Comparison of ENCODE assay signal across 14 mouse cellular contexts in the genomic region with DNA sequence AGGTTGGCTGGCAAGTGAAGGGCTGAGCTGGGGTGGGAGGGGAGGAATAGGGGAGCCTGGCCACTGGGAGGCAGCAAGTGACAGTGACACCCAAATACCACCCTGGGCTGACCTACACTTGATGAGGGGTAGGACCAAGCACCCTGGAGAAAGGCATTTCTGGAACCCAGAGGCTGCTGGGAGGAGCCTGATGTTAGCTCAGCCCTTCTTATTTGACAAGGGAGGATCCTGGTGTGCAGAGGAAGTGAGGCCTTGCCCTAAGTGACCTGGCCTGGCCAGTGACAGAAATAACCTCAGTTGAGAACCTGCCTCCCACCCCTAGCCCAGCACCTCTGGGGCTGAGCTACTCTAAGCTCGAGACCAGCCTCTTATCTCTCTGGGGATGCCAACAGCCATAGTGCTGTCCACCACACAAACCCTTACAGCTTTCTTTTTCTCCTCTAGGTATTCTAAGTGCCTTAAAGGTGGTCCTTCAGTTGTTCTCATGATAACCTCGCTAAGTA. TPM values are rescaled to one million over a fixed set of nuclear protein-coding genes. Genes with fewer than 3 reads are reported as not detected.
DNase-seq lines count a peak whose midpoint lies in the region; ATAC-seq and TF ChIP-seq lines count a peak whose summit lies in the region.
"Had no signal": no experiment of that assay in that cellular context is flagged by ENCODE, and none has a peak within 500 bp of the region (broad histone marks: within the 10 kb centered on the region; RNA-seq: fewer than 3 reads in every experiment).

No protein-coding gene starts in this region.

- H3K27me3 ChIP-seq in heart, embryonic 10.5 days (ENCODE audit: insufficient read depth, poor library complexity, severe bottlenecking) = no peaks in the 10 kb centered on the region
- H3K27me3 ChIP-seq in spleen, adult 2 months (ENCODE audit: control insufficient read depth, insufficient read depth, low read length) = no peaks in the 10 kb centered on the region
- no peaks in the 10 kb centered on the region for H3K27me3 ChIP-seq in liver, postnatal 0 days (ENCODE audit: insufficient read depth, low read length)
- H3K27me3 ChIP-seq: kidney, embryonic 15.5 days; lung, embryonic 15.5 days had no signal

- H3K36me3 ChIP-seq in heart, embryonic 10.5 days = peaks cover 98% of the 10 kb centered on the region
- H3K36me3 ChIP-seq in spleen, adult 2 months (ENCODE audit: control insufficient read depth, insufficient read depth, low read length) = peaks cover 9% of the 10 kb centered on the region
- peaks cover 75% of the 10 kb centered on the region for H3K36me3 ChIP-seq in liver, postnatal 0 days (replicated peaks; ENCODE audit: insufficient read depth, low read length)

- no peak for TF ChIP-seq EP300 in liver, postnatal 0 days (IDR thresholded peaks at IDR 0.05; ENCODE audit: low read depth)

- peak overlapping the region; percentile 39; the same call in 1 of the 2 replicates for H3K27ac ChIP-seq in heart, embryonic 10.5 days
- H3K27ac ChIP-seq in spleen, adult 2 months (ENCODE audit: insufficient read depth, low read length) = peak overlapping the region; percentile 96
- peak overlapping the region; percentile 83 for H3K27ac ChIP-seq in liver, postnatal 0 days (ENCODE audit: low read depth)
- H3K27ac ChIP-seq: hindbrain, embryonic 14.5 days; kidney, embryonic 15.5 days; layer of hippocampus, adult 2 months; lung, embryonic 15.5 days had no signal

- no peak for TF ChIP-seq CTCF in spleen, adult 2 months (IDR thresholded peaks at IDR 0.05; ENCODE audit: extremely low read depth, insufficient read depth, insufficient read length, insufficient replicate concordance)
- 0 out of 2 replicates have a peak, but pooled peaks have one; percentile 19 for TF ChIP-seq CTCF in liver, postnatal 0 days (IDR thresholded peaks at IDR 0.05; ENCODE audit: low read depth)

- ATAC-seq in liver, postnatal 0 days = no peak
- ATAC-seq in activated CD4-positive, CD25-positive, alpha-beta regulatory T cell, adult 4 months = no peak

- no peaks in the 10 kb centered on the region for H3K9me3 ChIP-seq in heart, embryonic 10.5 days
- H3K9me3 ChIP-seq in liver, postnatal 0 days (ENCODE audit: low read length) = no peaks in the 10 kb centered on the region
- H3K9me3 ChIP-seq: kidney, embryonic 15.5 days; lung, embryonic 15.5 days had no signal

- H3K4me2 ChIP-seq in liver, postnatal 0 days (ENCODE audit: low read depth, low read length) = no peak overlapping the region; the same call in 1 of the 2 replicates
- H3K4me2 ChIP-seq: hindbrain, embryonic 14.5 days; kidney, embryonic 15.5 days; lung, embryonic 15.5 days; midbrain, embryonic 11.5 days had no signal

- DNase-seq in heart, embryonic 10.5 days (ENCODE audit: low spot score) = no peak
- DNase-seq in heart, adult 9 months (ENCODE audit: low spot score in 2 of 2) = no peak
- no peak for DNase-seq in spleen, adult 2 months (ENCODE audit: low read depth in 1 of 2, low spot score in 2 of 2)
- DNase-seq in spleen, postnatal 4 days (ENCODE audit: low spot score in 2 of 2) = no peak
- no peak for DNase-seq in liver, postnatal 0 days
- DNase-seq in embryo, embryonic 9.5 days (ENCODE audit: extremely low spot score) = no peak
- no peak for DNase-seq in cerebellum, postnatal 14 days
- DNase-seq: cerebellum, adult 8-10 months had no signal

- H3K9ac ChIP-seq in liver, postnatal 0 days (replicated peaks) = peak overlapping the region; percentile 26; the same call in 1 of the 2 replicates
- H3K9ac ChIP-seq: hindbrain, embryonic 14.5 days; kidney, embryonic 15.5 days; lung, embryonic 15.5 days had no signal

- H3K4me1 ChIP-seq in heart, embryonic 10.5 days = peaks cover 93% of the 10 kb centered on the region
- peaks cover 35% of the 10 kb centered on the region for H3K4me1 ChIP-seq in spleen, adult 2 months (ENCODE audit: control insufficient read depth, insufficient read depth, insufficient read length)
- peaks cover 67% of the 10 kb centered on the region for H3K4me1 ChIP-seq in liver, postnatal 0 days (ENCODE audit: insufficient read depth)

- TF ChIP-seq POLR2A in spleen, adult 2 months (IDR thresholded peaks at IDR 0.05; ENCODE audit: low read depth, low read length) = no peak

- no peak overlapping the region for H3K4me3 ChIP-seq in heart, embryonic 10.5 days
- no peak overlapping the region for H3K4me3 ChIP-seq in spleen, adult 2 months (ENCODE audit: extremely low read depth, insufficient read depth, insufficient read length)
- H3K4me3 ChIP-seq in liver, postnatal 0 days (ENCODE audit: low read depth, low read length) = no peak overlapping the region
- H3K4me3 ChIP-seq: kidney, embryonic 15.5 days; layer of hippocampus, adult 2 months; lung, embryonic 15.5 days had no signal

- WGBS in heart, embryonic 10.5 days = 38% methylated on average over 2 of the region's 2 CpGs
- WGBS in spleen, adult 2 months = 64% methylated on average over 2 of the region's 2 CpGs
- WGBS in liver, postnatal 0 days (ENCODE audit: insufficient replicate concordance) = 43% methylated on average over 2 of the region's 2 CpGs

RNA-seq across cellular contexts. Expression of gene Slc2a1, which starts 16.3 kb away (rescaled TPM):
- polyA plus RNA-seq in heart, embryonic 10.5 days (2016; fragmentation: Nextera tagmentation; extraction: Ambion mirVana) = 549 and 607 TPM in 2 replicates
- 47.7 and 68.9 TPM in 2 replicates for polyA plus RNA-seq in spleen, adult 2 months (2012; rRNA removed)
- 25.4 and 29.6 TPM in 2 replicates for polyA plus RNA-seq in liver, postnatal 0 days (2015; fragmentation: Nextera tagmentation; extraction: Ambion mirVana)
- polyA plus RNA-seq in activated CD4-positive, CD25-positive, alpha-beta regulatory T cell, adult 4 months (2017; shearing (Covaris generic)) = 10 to 100 TPM; 27.6 to 29.1 TPM

RNA-seq across cellular contexts. Expression of gene Zfp691, which starts 49.2 kb away (rescaled TPM):
- polyA plus RNA-seq in heart, embryonic 10.5 days (2016; fragmentation: Nextera tagmentation; extraction: Ambion mirVana) = 8.1 and 10.0 TPM in 2 replicates
- polyA plus RNA-seq in spleen, adult 2 months (2012; rRNA removed) = 10.2 and 10.4 TPM in 2 replicates
- polyA plus RNA-seq in liver, postnatal 0 days (2015; fragmentation: Nextera tagmentation; extraction: Ambion mirVana) = 1.8 and 2.1 TPM in 2 replicates
- 1 to 10 TPM; 4.6 to 5.9 TPM for polyA plus RNA-seq in activated CD4-positive, CD25-positive, alpha-beta regulatory T cell, adult 4 months (2017; shearing (Covaris generic))

Comparison
In these comparisons a context has a peak if more than half of its experiments do, and no peak if none do; other contexts are left out.
1. H3K27ac ChIP-seq: peak in every context shown above with its lines; median percentile 96 in spleen, adult 2 months; 83 in liver, postnatal 0 days; 39 in heart, embryonic 10.5 days.